Comparison of ENCODE assay signal across 20 mouse cellular contexts in the genomic region with DNA sequence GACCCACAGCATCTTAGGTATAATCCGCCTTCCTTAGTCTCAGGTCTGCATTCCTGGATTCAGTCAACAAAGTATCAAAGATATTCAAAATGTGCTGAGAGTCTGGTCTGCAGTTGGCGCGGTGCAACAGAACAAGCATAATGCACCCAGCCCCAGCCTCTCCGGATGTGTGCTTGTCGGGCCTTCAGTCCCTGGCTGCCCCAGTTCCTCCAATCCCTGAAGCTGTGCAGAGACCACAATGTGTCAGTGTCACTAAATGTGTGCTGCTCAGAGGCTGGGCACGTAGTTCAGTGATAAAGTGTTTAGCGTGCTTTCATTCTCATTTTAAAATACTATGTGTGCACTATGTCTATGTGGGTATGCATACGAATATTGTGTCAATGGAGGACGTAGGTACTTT. TPM values are rescaled to one million over a fixed set of nuclear protein-coding genes. Genes with fewer than 3 reads are reported as not detected.
DNase-seq lines count a peak whose midpoint lies in the region; ATAC-seq and TF ChIP-seq lines count a peak whose summit lies in the region.
"Had no signal": no experiment of that assay in that cellular context is flagged by ENCODE, and none has a peak within 500 bp of the region (broad histone marks: within the 10 kb centered on the region; RNA-seq: fewer than 3 reads in every experiment).

No protein-coding gene starts in this region.

- H3K27ac ChIP-seq in heart, embryonic 15.5 days: peak overlapping the region; percentile 37
- H3K27ac ChIP-seq in embryonic fibroblast, embryonic 13.5 days (ENCODE audit: insufficient read depth, low read length): peak overlapping the region; percentile 96
- no peak overlapping the region for H3K27ac ChIP-seq in hindbrain, embryonic 11.5 days (ENCODE audit: low read depth, low read length)
- H3K27ac ChIP-seq in hindbrain, embryonic 12.5 days: no peak overlapping the region
- H3K27ac ChIP-seq: embryonic facial prominence, embryonic 10.5 days; hindbrain, embryonic 10.5 days; neural tube, embryonic 15.5 days had no signal

- no peak for DNase-seq in heart, postnatal 25 days (ENCODE audit: low spot score)
- DNase-seq in CD4-positive, CD25-positive, alpha-beta regulatory T cell, adult 2 months (ENCODE audit: low read depth, low spot score): peak; percentile 56
- no peak for DNase-seq in left cerebral cortex, postnatal 25 days (ENCODE audit: low spot score in 2 of 2)
- no peak for DNase-seq in hindbrain, embryonic 11.5 days (ENCODE audit: low spot score)
- DNase-seq: cerebellum, adult 9-11 months; forebrain, postnatal 0 days; gastrocnemius, postnatal 10 days; kidney, adult 11 months; kidney, postnatal 14 days; layer of hippocampus, adult 9-11 months; liver had no signal

- no peak for TF ChIP-seq CTCF in embryonic fibroblast, embryonic 13.5 days (IDR thresholded peaks at IDR 0.05; ENCODE audit: borderline replicate concordance, insufficient read depth, low read length)

- H3K79me2 ChIP-seq in myocyte (ENCODE audit: control insufficient read depth, insufficient read depth): no peaks in the 10 kb centered on the region

- peaks cover 9% of the 10 kb centered on the region for H3K4me1 ChIP-seq in heart, embryonic 15.5 days (replicated peaks)
- H3K4me1 ChIP-seq in embryonic fibroblast, embryonic 13.5 days (ENCODE audit: control insufficient read depth, insufficient read depth, low read length): peaks cover 13% of the 10 kb centered on the region
- no peaks in the 10 kb centered on the region for H3K4me1 ChIP-seq in hindbrain, embryonic 11.5 days (replicated peaks; ENCODE audit: control insufficient read depth, insufficient read depth, low read length)
- H3K4me1 ChIP-seq in hindbrain, embryonic 12.5 days: peaks cover 2% of the 10 kb centered on the region; the same call in 1 of the 2 replicates
- H3K4me1 ChIP-seq: neural tube, embryonic 15.5 days had no signal

- intact Hi-C loops in heart, postnatal 25 days (cut with DNase I): no loop called here
- intact Hi-C loops in left cerebral cortex, postnatal 25 days (cut with DNase I): no loop called here

- ATAC-seq in heart, embryonic 15.5 days (replicated peaks; ENCODE audit: insufficient number of reproducible peaks, insufficient read depth, low FRiP score, low read depth): no peak
- ATAC-seq in hindbrain, embryonic 11.5 days (ENCODE audit: low FRiP score): no peak
- no peak for ATAC-seq in hindbrain, embryonic 12.5 days (ENCODE audit: low FRiP score)
- ATAC-seq: forebrain, postnatal 0 days had no signal

- H3K36me3 ChIP-seq in heart, embryonic 15.5 days: no peaks in the 10 kb centered on the region
- H3K36me3 ChIP-seq in myocyte (ENCODE audit: control insufficient read depth, insufficient read depth): no peaks in the 10 kb centered on the region
- no peaks in the 10 kb centered on the region for H3K36me3 ChIP-seq in hindbrain, embryonic 11.5 days (ENCODE audit: control insufficient read depth, insufficient read depth, low read length)
- H3K36me3 ChIP-seq in hindbrain, embryonic 12.5 days: no peaks in the 10 kb centered on the region
- H3K36me3 ChIP-seq: embryonic facial prominence, embryonic 10.5 days; hindbrain, embryonic 10.5 days; neural tube, embryonic 15.5 days had no signal

- no peaks in the 10 kb centered on the region for H3K9me3 ChIP-seq in heart, embryonic 15.5 days (replicated peaks)
- H3K9me3 ChIP-seq in hindbrain, embryonic 11.5 days (ENCODE audit: control insufficient read depth, low read length): no peaks in the 10 kb centered on the region
- no peaks in the 10 kb centered on the region for H3K9me3 ChIP-seq in hindbrain, embryonic 12.5 days (replicated peaks)
- H3K9me3 ChIP-seq: embryonic facial prominence, embryonic 10.5 days; hindbrain, embryonic 10.5 days; neural tube, embryonic 15.5 days had no signal

- no peak overlapping the region for H3K9ac ChIP-seq in heart, embryonic 15.5 days
- H3K9ac ChIP-seq in hindbrain, embryonic 11.5 days (ENCODE audit: low read depth, low read length): no peak overlapping the region
- H3K9ac ChIP-seq in hindbrain, embryonic 12.5 days: no peak overlapping the region
- H3K9ac ChIP-seq: forebrain, postnatal 0 days; lung, embryonic 14.5 days; neural tube, embryonic 15.5 days had no signal

- 62% methylated on average over 9 of the region's 9 CpGs for WGBS in heart, embryonic 15.5 days
- WGBS in hindbrain, embryonic 11.5 days: 88% methylated on average over 9 of the region's 9 CpGs
- WGBS in hindbrain, embryonic 12.5 days: 86% methylated on average over 9 of the region's 9 CpGs

- H3K4me3 ChIP-seq in heart, embryonic 15.5 days: no peak overlapping the region
- no peak overlapping the region for H3K4me3 ChIP-seq in embryonic fibroblast, embryonic 13.5 days (ENCODE audit: insufficient read depth, low read length)
- no peak overlapping the region for H3K4me3 ChIP-seq in myocyte
- no peak overlapping the region for H3K4me3 ChIP-seq in hindbrain, embryonic 11.5 days (ENCODE audit: low read depth, low read length)
- no peak overlapping the region for H3K4me3 ChIP-seq in hindbrain, embryonic 12.5 days
- H3K4me3 ChIP-seq: embryonic facial prominence, embryonic 10.5 days; hindbrain, embryonic 10.5 days; neural tube, embryonic 15.5 days had no signal

- TF ChIP-seq POLR2A in embryonic fibroblast, embryonic 13.5 days (IDR thresholded peaks at IDR 0.05; ENCODE audit: low read depth, low read length): no peak
- TF ChIP-seq POLR2A in myocyte (IDR thresholded peaks at IDR 0.05; ENCODE audit: insufficient read length, low read depth): peak; percentile 2

- no peak overlapping the region for H3ac ChIP-seq in myocyte (ENCODE audit: control insufficient read depth, insufficient read length)

- no peak overlapping the region for H3K4me2 ChIP-seq in heart, embryonic 15.5 days
- peak overlapping the region; percentile 78 for H3K4me2 ChIP-seq in myocyte (ENCODE audit: low read depth)
- no peak overlapping the region for H3K4me2 ChIP-seq in hindbrain, embryonic 11.5 days (replicated peaks; ENCODE audit: low read depth, low read length)
- H3K4me2 ChIP-seq in hindbrain, embryonic 12.5 days (replicated peaks): no peak overlapping the region
- H3K4me2 ChIP-seq: lung, embryonic 14.5 days; neural tube, embryonic 15.5 days had no signal

- H3K27me3 ChIP-seq in heart, embryonic 15.5 days: no peaks in the 10 kb centered on the region
- no peaks in the 10 kb centered on the region for H3K27me3 ChIP-seq in myocyte (ENCODE audit: control insufficient read depth, insufficient read depth, insufficient read length)
- no peaks in the 10 kb centered on the region for H3K27me3 ChIP-seq in hindbrain, embryonic 11.5 days (ENCODE audit: control insufficient read depth, insufficient read depth, low read length)
- H3K27me3 ChIP-seq in hindbrain, embryonic 12.5 days: no peaks in the 10 kb centered on the region
- H3K27me3 ChIP-seq: CH12.LX; neural tube, embryonic 15.5 days had no signal

TF ChIP-seq in myocyte, 11 proteins besides CTCF, POLR2A, EP300 and RAD21:
- no peak for TF ChIP-seq USF1 (IDR thresholded peaks at IDR 0.05; ENCODE audit: low read depth)
- no peak for TF ChIP-seq MYOD1 (IDR thresholded peaks at IDR 0.05; ENCODE audit: control insufficient read depth in 1 of 3, insufficient read length in 2 of 3, low read depth in 2 of 3)
- no peak for TF ChIP-seq REST (IDR thresholded peaks at IDR 0.05; ENCODE audit: insufficient read depth, insufficient read length)
- TF ChIP-seq MAX (IDR thresholded peaks at IDR 0.05; ENCODE audit: low read depth): no peak
- no peak for TF ChIP-seq CEBPB (IDR thresholded peaks at IDR 0.05; ENCODE audit: insufficient read depth, poor library complexity, severe bottlenecking)
- TF ChIP-seq TCF3 (IDR thresholded peaks at IDR 0.05; ENCODE audit: insufficient read length, low read depth): no peak
- TF ChIP-seq TCF12 (IDR thresholded peaks at IDR 0.05; ENCODE audit: insufficient read depth, poor library complexity, severe bottlenecking): no peak
- no peak for TF ChIP-seq SRF (IDR thresholded peaks at IDR 0.05; ENCODE audit: control insufficient read depth, insufficient read length, low read depth)

RNA-seq across cellular contexts. Expression of a gene that starts 31.0 kb away (rescaled TPM):
- polyA plus RNA-seq in heart, embryonic 15.5 days (2015; fragmentation: Nextera tagmentation; extraction: Ambion mirVana): 28.7 and 29.8 TPM in 2 replicates
- total RNA-seq in heart, postnatal 25 days (2021): 10 to 100 TPM; 32.5 to 37.7 TPM
- polyA plus RNA-seq in embryonic fibroblast, embryonic 13.5 days (2011; ENCODE audit: insufficient read length, low read depth, missing spikeins): 33.6 and 47.0 TPM in 2 replicates
- 9.1 TPM for polyA plus RNA-seq in myocyte (2012; fragmentation: generic; extraction: Trizol)
- total RNA-seq in left cerebral cortex, postnatal 25 days (2021): 10 to 100 TPM; 57.6 to 58.8 TPM
- polyA plus RNA-seq in hindbrain, embryonic 11.5 days (2014; fragmentation: Nextera tagmentation; extraction: Ambion mirVana): 11.1 and 14.3 TPM in 2 replicates
- polyA plus RNA-seq in hindbrain, embryonic 12.5 days (2016; fragmentation: Nextera tagmentation; extraction: Ambion mirVana): 18.0 and 20.0 TPM in 2 replicates

Comparison
In these comparisons a context has a peak if more than half of its experiments do, and no peak if none do; other contexts are left out.
1. H3K27ac ChIP-seq: peak in heart, embryonic 15.5 days (single experiment) and embryonic fibroblast, embryonic 13.5 days (single experiment); none in hindbrain, embryonic 11.5 days (single experiment) and hindbrain, embryonic 12.5 days (single experiment).